Mouse (Mus musculus) kidney, adult 2 months (tissue): ENCODE results near the gene Epb41.

ENCODE experiments used
- CTCF ChIP-seq: fragments of 200-500 bp; conservative IDR thresholded peaks from 2 replicates; pipeline ENCODE4 v1.5.1; 2011; ENCODE audit warnings: low read depth, mild to moderate bottlenecking, control low read depth, low read length, moderate library complexity, mixed read lengths; ENCODE audit not compliant: insufficient read depth, insufficient read length
- POLR2A ChIP-seq: fragments of 200-500 bp; IDR thresholded peaks from one replicate; pipeline ENCODE4 v1.6.1; 2011; ENCODE audit warnings: low read depth, low read length, control low read depth

DNA sequence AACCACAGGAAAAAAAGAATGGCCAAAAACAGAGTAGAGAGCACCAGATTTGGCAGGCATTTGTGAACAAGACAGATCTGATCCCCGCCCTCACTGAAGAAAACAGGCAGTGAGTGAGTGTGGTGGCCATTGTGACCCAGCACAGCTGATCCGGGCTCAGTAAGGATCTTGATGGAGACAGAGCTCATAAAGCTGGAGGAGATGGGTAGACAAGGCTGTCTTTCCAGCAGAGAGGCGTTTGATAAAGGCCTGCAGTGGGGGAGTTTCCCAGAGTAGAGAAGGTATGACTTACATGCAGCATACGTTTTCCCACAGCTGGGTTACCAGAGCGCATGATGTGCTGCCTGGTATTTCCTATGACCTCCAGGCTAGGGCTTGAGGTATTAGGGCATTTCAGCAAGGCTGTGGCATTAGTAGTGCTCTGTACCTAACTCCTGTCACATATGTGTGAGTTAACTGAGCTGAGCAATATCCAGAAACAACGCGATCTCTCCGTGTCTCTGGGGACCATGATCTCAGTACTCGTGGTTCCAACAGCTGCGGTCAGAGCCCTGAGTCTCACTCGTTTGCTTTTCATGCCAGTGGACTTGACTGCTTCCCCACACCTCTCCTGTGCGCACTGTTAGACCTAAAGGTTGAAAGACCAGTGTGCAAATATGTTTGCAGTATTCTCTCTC, 176.5 kb downstream of the Epb41 start:
- no peak for TF ChIP-seq CTCF
- no peak for TF ChIP-seq POLR2A
